Mouse (Mus musculus) kidney, adult 11 months (tissue): ENCODE results near the gene Pfn5.
"Not testable (repeated sequence)": the region's sequence is repeated elsewhere in the genome, so short reads cannot be mapped to it uniquely, and the experiment has no call there.

ENCODE experiments used
- DNase-seq: peaks from one replicate; pipeline ENCODE4 v3.0.0; 2022

The Pfn5 gene

DNA sequence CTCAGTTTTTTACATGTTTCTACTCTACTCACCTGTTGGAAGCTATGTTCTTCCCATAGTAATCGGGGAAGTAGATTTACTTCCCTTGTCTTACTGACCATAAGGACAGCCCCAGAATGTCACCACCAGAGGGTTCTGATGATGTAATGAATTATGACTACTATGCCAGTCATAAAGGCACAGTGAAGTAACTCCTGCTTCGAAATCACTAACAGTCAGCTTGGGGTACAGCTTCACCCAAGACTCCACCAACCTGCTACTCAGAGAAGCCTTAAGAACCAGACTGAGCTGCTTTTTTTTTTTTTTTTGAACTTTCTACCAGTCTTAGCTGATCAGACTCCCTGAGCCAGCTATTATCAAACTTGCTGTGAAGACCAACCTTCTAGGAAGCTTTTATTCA, at the start of gene Pfn5, which contains the start of gene Asb12:
Gene Pfn5 (plus strand): TSS at position 218 of the 400 bp plus-strand sequence.
Gene Asb12 (minus strand): TSS at position 101 of the 400 bp plus-strand sequence.
- DNase-seq, result no peak

DNA sequence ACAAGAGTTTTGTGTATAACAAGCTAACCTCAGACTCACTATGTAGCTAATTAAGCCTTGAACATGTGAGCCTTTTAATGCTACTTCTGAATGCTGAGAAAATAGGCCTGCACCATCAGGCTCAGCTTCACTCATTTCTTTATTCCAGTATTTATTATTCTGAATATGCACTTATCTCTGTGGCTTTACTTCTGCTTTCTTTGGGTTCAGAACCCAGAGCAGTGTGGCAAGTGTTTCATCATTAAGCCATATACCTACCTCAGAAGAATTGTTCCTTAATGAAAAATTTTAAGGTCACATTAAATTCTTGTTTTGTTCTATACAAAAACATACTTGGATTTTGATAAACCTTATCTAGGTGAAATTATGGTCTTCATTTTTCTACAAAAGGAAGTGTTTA, 34.0 kb upstream of the Pfn5 start:
- no peak for DNase-seq

DNA sequence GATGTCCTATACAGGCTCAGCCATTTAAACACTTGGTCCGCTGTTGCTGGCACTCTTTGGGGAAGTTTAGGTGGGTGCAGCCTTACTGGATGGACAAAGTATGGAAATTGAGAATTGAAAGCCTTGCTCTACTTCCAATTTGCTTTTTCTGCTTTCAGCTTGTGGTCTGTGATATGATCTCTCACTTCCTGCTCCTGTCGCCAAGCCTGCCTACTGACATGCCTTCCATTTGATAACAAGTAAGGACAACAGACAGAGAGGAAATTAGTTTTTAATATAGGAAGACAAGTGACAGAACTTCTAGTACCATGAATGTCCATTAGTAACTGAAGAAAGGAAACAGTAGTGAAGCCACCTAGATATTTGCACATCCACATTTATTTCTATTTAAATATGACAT, 32.7 kb upstream of the Pfn5 start:
- no peak for DNase-seq

DNA sequence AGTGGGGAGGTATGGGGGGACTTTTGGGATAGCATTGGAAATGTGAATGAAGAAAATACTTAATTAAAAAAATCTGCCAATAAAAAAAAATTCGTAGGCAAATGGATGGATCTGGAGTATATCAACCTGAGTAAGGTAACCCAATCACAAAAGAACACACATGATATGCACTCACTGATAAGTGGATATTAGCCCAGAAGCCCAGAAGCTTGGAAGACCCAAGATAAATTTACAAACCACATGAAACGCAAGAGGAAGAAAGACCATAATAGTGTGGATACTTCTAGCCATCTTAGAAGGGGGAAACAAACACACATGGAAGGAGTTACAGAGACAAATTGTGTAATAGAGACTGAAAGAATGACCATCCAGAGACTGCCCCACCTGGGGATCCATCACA, 22.4 kb upstream of the Pfn5 start:
- not testable (repeated sequence) for DNase-seq

DNA sequence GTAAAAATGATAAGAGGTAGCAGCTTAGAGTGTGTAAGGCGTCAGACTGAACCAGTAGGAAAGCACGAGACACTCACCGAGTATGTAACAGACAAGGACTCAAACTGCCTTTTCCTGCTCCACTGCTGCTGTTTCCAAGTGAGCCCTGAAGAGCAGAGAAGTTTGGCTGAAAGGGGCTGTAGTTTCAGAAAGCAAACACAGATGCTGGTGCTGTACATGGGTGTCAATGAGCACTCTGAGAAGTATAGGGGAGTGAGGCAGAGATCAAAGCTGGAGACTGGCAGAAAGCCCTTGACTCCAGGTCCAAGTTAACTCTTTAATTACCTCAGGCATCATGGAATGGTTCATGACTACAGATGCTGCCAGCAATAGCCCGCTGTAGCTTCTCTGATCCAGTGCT, 3.6 kb upstream of the Pfn5 start:
- no peak for DNase-seq

DNA sequence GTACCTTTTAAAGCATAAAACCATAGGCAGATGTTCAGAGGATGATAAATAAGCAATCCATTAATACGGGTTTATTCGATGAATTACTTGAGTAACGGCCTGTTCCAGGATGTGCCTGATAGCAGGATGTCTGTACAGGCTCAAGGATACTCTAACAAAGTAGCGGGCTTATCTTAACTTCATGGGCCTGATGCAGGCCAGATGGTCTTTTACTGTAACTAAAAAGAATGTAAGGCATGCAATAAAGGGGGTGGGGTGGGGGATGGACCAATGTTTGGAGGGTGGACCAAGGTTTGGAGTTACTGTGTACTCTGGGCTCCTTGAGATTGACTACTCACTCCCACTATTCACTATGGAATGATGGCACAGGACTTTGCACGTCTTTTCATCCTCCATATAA, 42.7 kb downstream of the Pfn5 start:
- DNase-seq, result no peak
